8 mouse cellular contexts compared by ENCODE assay signal in the genomic region with DNA sequence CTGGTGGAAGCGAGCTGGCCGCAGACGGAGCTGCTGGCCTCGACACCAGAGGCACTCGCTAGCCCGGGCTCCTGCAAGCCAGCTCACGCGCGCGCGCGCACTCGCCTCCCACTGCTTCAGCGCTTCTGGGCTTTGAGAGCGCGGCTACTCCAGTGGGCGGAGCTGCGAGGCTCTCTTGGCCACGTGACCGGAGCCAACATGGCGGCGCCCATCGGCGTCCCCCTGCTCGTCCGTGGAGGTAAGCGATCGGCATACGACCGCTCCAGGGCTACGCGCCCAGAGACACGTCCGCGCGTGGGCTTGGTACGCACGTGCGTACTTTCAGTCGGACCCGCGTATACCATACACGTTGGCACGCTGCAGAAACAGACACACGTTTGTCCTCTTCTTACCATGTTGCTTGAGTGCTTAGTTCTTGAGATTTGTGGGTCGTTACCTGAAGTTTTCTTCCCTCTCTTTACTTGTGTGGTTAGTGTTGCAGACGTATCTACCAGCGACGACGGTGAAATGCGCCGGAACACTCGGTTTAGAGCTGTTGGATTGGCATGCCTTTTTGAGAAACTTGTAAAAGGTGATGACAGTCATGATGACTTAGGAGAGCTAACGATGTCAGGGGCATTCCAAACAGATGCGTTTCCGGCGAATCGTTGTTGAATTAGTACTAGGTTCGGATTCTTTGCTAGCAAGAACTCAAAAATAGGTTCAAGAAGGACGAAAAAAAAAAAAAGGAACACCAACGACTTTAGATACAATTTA. TPM values are rescaled to one million over a fixed set of nuclear protein-coding genes. Genes with fewer than 3 reads are reported as not detected.
DNase-seq lines count a peak whose midpoint lies in the region; ATAC-seq lines count a peak whose summit lies in the region.

Gene Metap1d (plus strand): TSS at position 116 of the 756 bp plus-strand sequence.

- peak; percentile 92 for DNase-seq in c-Kit-negative CD71-positive TER-119-positive erythroid progenitor cells, embryonic 14.5 days (ENCODE audit: low read depth, low spot score)
- peak; percentile 87 for DNase-seq in fibroblast of lung, adult 2 months (ENCODE audit: low read depth)
- DNase-seq in kidney, postnatal 14 days, result peak; percentile 96
- DNase-seq in liver, embryonic 13.5 days, result peak; percentile 94
- DNase-seq in neural tube, embryonic 10.5 days (ENCODE audit: extremely low spot score, low spot score), result peak; percentile 96

- peak within 1 kb of the TSS; percentile 67 for H3K9ac ChIP-seq in heart, embryonic 14.5 days (ENCODE audit: low read length)
- H3K9ac ChIP-seq in liver, embryonic 13.5 days, result peak within 1 kb of the TSS; percentile 80
- peak within 1 kb of the TSS; percentile 81 for H3K9ac ChIP-seq in stomach, embryonic 16.5 days (ENCODE audit: low read length)

- peak within 1 kb of the TSS in 1 of 2 experiments; percentile 4; a peak in 2 of 4 replicates for H3K27ac ChIP-seq in heart, embryonic 14.5 days (replicated peaks in 1 of 2; ENCODE audit: control insufficient read depth in 1 of 2, insufficient read depth in 1 of 2, low read depth in 2 of 2, low read length in 2 of 2)
- peak within 1 kb of the TSS; percentile 84 for H3K27ac ChIP-seq in liver, embryonic 13.5 days
- H3K27ac ChIP-seq in stomach, embryonic 16.5 days (ENCODE audit: low read length), result peak within 1 kb of the TSS; percentile 71; the same call in 1 of the 2 replicates

- no peaks in the 10 kb centered on the region for H3K27me3 ChIP-seq in heart, embryonic 14.5 days (ENCODE audit: control insufficient read depth, insufficient read depth, low read length)
- H3K27me3 ChIP-seq in liver, embryonic 13.5 days, result peaks cover 13% of the 10 kb centered on the region
- no peaks in the 10 kb centered on the region for H3K27me3 ChIP-seq in stomach, embryonic 16.5 days (ENCODE audit: control insufficient read depth, insufficient read depth, low read length)

- peaks cover 0 to 10% of the 10 kb centered on the region in 2 experiments; a peak in 1 of 4 replicates for H3K4me1 ChIP-seq in heart, embryonic 14.5 days (ENCODE audit: control insufficient read depth in 2 of 2, insufficient read depth in 2 of 2, low read length in 2 of 2)
- peaks cover 59% of the 10 kb centered on the region for H3K4me1 ChIP-seq in liver, embryonic 13.5 days (replicated peaks)
- H3K4me1 ChIP-seq in stomach, embryonic 16.5 days (ENCODE audit: control insufficient read depth, insufficient read depth, low read length), result no peaks in the 10 kb centered on the region

- peak; percentile 96 for ATAC-seq in CD4-positive, CD25-positive, alpha-beta regulatory T cell, adult 4 months
- peak; percentile 91 for ATAC-seq in heart, embryonic 14.5 days (ENCODE audit: insufficient number of reproducible peaks, insufficient read depth, low FRiP score, low read depth)
- ATAC-seq in liver, embryonic 13.5 days (ENCODE audit: low read depth), result peak; percentile 93
- ATAC-seq in stomach, embryonic 16.5 days (ENCODE audit: insufficient read depth, low FRiP score), result peak; percentile 95

- H3K9me3 ChIP-seq in heart, embryonic 14.5 days (ENCODE audit: control insufficient read depth, low read length), result no peaks in the 10 kb centered on the region
- no peaks in the 10 kb centered on the region for H3K9me3 ChIP-seq in liver, embryonic 13.5 days (replicated peaks)
- H3K9me3 ChIP-seq in stomach, embryonic 16.5 days (replicated peaks; ENCODE audit: control insufficient read depth, low read length), result no peaks in the 10 kb centered on the region; the same call in 1 of the 2 replicates

- peak within 1 kb of the TSS; percentile 89 for H3K4me2 ChIP-seq in heart, embryonic 14.5 days (ENCODE audit: low read length)
- H3K4me2 ChIP-seq in liver, embryonic 13.5 days, result peak within 1 kb of the TSS; percentile 79
- peak within 1 kb of the TSS; percentile 85 for H3K4me2 ChIP-seq in stomach, embryonic 16.5 days (ENCODE audit: low read depth, low read length)

- peak within 1 kb of the TSS; percentile 52 to 68 for H3K4me3 ChIP-seq in heart, embryonic 14.5 days (ENCODE audit: control insufficient read depth in 1 of 2, insufficient read depth in 1 of 2, low read depth in 1 of 2, low read length in 2 of 2)
- peak within 1 kb of the TSS; percentile 79 for H3K4me3 ChIP-seq in liver, embryonic 13.5 days (replicated peaks)
- H3K4me3 ChIP-seq in stomach, embryonic 16.5 days (replicated peaks; ENCODE audit: low read length), result peak within 1 kb of the TSS; percentile 77

- H3K36me3 ChIP-seq in heart, embryonic 14.5 days (ENCODE audit: control insufficient read depth, insufficient read depth, low read length), result no peaks in the 10 kb centered on the region
- no peaks in the 10 kb centered on the region for H3K36me3 ChIP-seq in liver, embryonic 13.5 days
- no peaks in the 10 kb centered on the region for H3K36me3 ChIP-seq in stomach, embryonic 16.5 days (ENCODE audit: control insufficient read depth, insufficient read depth, low read length)

- WGBS in heart, embryonic 14.5 days, result under 1% methylated on average over 61 of the region's 61 CpGs
- under 1% methylated on average over 61 of the region's 61 CpGs for WGBS in liver, embryonic 13.5 days (ENCODE audit: insufficient replicate concordance)
- under 1% methylated on average over 61 of the region's 61 CpGs for WGBS in stomach, embryonic 16.5 days

RNA-seq across cellular contexts. Expression of gene Metap1d, which starts in this region (rescaled TPM):
- 10 to 100 TPM; 31.5 to 35.3 TPM for polyA plus RNA-seq in CD4-positive, CD25-positive, alpha-beta regulatory T cell, adult 4 months (2017; shearing (Covaris generic))
- 43.1 and 44.4 TPM in 2 replicates for polyA plus RNA-seq in heart, embryonic 14.5 days (2014; fragmentation: Nextera tagmentation; extraction: Ambion mirVana)
- 23.2 and 24.9 TPM in 2 replicates for polyA plus RNA-seq in liver, embryonic 13.5 days (2015; fragmentation: Nextera tagmentation; extraction: Ambion mirVana)
- polyA plus RNA-seq in stomach, embryonic 16.5 days (2015; fragmentation: Nextera tagmentation; extraction: Ambion mirVana), result 34.6 and 40.1 TPM in 2 replicates
